Mouse (Mus musculus) liver, embryonic 11.5 days (tissue): ENCODE results near the gene Zfp638. TPM values are rescaled to one million over a fixed set of nuclear protein-coding genes. Genes with fewer than 3 reads are reported as not detected.
"Not testable (repeated sequence)": the region's sequence is repeated elsewhere in the genome, so short reads cannot be mapped to it uniquely, and the experiment has no call there.

Experiments used
- ATAC-seq: fragments of 200-750 bp; cut with Nextera tagmentation; replicated peaks from 2 replicates; pipeline ENCODE4 v1.8.0; 2017; ENCODE audit warnings: moderate number of reproducible peaks, mild to moderate bottlenecking, moderate TSS enrichment, moderate library complexity; ENCODE audit not compliant: low FRiP score
- DNase-seq: peaks from one replicate; pipeline ENCODE4 v3.0.0-alpha.2; 2017; ENCODE audit warnings: low spot score
- H3K27ac ChIP-seq: fragments of 300-500 bp; sonication (generic); 2 replicates; pipeline ENCODE4 v1.5.1; 2014; ENCODE audit warnings: mild to moderate bottlenecking, low read depth, low read length, control low read depth
- H3K27me3 ChIP-seq: fragments of 300-500 bp; sonication (generic); replicated peaks from 2 replicates; pipeline ENCODE4 v1.6.1; 2014; ENCODE audit warnings: low read length, mixed read lengths; ENCODE audit not compliant: control insufficient read depth, insufficient read depth
- H3K36me3 ChIP-seq: fragments of 300-500 bp; sonication (generic); 2 replicates; pipeline ENCODE4 v1.6.1; 2014; ENCODE audit warnings: mild to moderate bottlenecking, low read length, moderate library complexity, mixed read lengths; ENCODE audit not compliant: control insufficient read depth, insufficient read depth
- H3K4me1 ChIP-seq: fragments of 300-500 bp; sonication (generic); replicated peaks from 2 replicates; pipeline ENCODE4 v1.6.1; 2014; ENCODE audit warnings: low read length, mixed read lengths; ENCODE audit not compliant: control insufficient read depth, insufficient read depth
- H3K4me2 ChIP-seq: fragments of 300-500 bp; sonication (generic); 2 replicates; pipeline ENCODE4 v1.6.1; 2014; ENCODE audit warnings: mild to moderate bottlenecking, control low read depth, moderate library complexity
- H3K4me3 ChIP-seq: fragments of 300-500 bp; sonication (generic); 2 replicates; pipeline ENCODE4 v1.5.1; 2014; ENCODE audit warnings: low read depth, low read length, control low read depth
- H3K9ac ChIP-seq: fragments of 300-500 bp; sonication (generic); 2 replicates; pipeline ENCODE4 v1.6.1; 2014; ENCODE audit warnings: low read depth, low read length, control low read depth
- H3K9me3 ChIP-seq: fragments of 300-500 bp; sonication (generic); 2 replicates; pipeline ENCODE4 v1.6.1; 2016; ENCODE audit warnings: low read length, inconsistent platforms, mixed read lengths; ENCODE audit not compliant: control insufficient read depth
- WGBS: fragments of 180-500 bp; shearing (Covaris S2); extraction: QIAGEN DNeasy Blood & Tissue Kit; methylation state at CpG from one replicate; pipeline ENCODE4 v1.1.7; 2014; 5-methylcytosine and 5-hydroxymethylcytosine counted together
- polyA plus RNA-seq: library from polyadenylated mRNA; unstranded; fragments of >200 nt; fragmentation: Nextera tagmentation; extraction: Ambion mirVana; gene quantifications from 2 replicates; pipeline ENCODE4 v1.2.1, GENCODE M21; 2014

Gene Zfp638
- polyA plus RNA-seq, 1 experiment from 2014 or later, result 54.9 TPM

DNA sequence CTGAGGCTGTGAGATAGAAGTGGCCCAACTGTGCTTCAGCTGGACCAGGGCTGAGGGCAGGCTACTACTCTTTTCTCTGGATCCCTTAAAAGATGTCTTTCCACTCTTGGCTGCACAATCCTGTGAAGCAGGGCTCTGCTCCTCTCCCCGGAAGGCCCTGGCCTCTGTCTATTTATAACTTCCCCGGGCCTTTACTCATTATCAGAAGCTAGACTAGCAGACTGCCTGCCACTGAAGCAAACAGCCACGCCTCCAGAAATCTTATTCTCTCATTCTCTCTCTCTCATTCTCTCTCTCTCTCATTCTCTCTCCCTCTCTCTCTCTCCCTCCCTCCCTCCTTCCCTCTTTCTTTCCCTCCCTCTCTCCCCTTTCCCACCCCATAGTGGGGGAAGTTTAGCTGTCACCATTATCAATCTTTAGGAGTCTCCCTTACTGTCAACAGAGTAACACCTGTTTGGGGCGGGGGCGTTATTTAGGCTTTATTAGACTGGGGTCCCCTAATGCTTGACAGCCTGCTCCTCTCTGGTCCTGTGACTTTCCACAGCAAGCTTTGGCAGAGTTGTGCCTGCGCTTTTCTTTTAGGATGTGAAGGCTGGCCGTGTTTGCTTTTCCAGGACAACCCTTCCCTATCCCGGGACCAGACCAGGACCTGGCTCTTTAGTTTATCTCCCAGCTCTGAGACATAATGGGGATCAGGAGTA, 142.4 kb downstream of the Zfp638 start:
- Histone ChIP-seq H3K4me3 (peak overlapping the region; percentile 36; the same call in 1 of the 2 replicates), H3K36me3 (no peaks in the 10 kb centered on the region), H3K4me1 (peaks cover 11% of the 10 kb centered on the region), H3K9me3 (no peaks in the 10 kb centered on the region), H3K9ac (no peak overlapping the region), H3K27ac (no peak overlapping the region), H3K4me2 (peak overlapping the region; percentile 66), H3K27me3 (peaks cover 27% of the 10 kb centered on the region)
- ATAC-seq, result no peak
- 21% methylated on average over 8 of the region's 8 CpGs for WGBS
- peak; percentile 30 for DNase-seq

DNA sequence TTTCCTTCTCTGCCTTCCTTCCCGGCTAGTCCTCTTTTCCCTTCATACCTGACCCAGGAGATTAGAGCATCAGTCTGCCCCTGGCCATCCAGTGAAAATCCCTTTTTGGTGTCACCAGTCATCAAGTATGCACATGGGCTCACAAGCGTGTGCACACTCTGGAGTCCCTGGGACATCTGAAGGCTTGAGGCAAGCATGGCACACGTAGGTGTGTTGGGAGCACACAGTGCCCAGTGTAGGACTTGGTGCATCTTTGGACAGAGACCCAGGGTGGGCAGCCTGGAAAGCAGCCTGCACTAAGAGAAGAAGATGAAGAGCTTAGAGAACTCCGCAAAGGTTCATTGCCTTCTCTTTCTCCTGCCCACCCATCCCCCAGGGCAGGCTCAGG, 143.0 kb downstream of the Zfp638 start:
- 44% methylated on average over 4 of the region's 4 CpGs for WGBS
- no peaks in the 10 kb centered on the region for H3K9me3 ChIP-seq
- ATAC-seq, result no peak
- H3K4me2 ChIP-seq, result no peak overlapping the region
- no peak for DNase-seq
- no peak overlapping the region for H3K4me3 ChIP-seq
- H3K27me3 ChIP-seq, result peaks cover 27% of the 10 kb centered on the region
- H3K4me1 ChIP-seq, result peaks cover 11% of the 10 kb centered on the region
- no peak overlapping the region for H3K27ac ChIP-seq
- no peak overlapping the region for H3K9ac ChIP-seq
- no peaks in the 10 kb centered on the region for H3K36me3 ChIP-seq

DNA sequence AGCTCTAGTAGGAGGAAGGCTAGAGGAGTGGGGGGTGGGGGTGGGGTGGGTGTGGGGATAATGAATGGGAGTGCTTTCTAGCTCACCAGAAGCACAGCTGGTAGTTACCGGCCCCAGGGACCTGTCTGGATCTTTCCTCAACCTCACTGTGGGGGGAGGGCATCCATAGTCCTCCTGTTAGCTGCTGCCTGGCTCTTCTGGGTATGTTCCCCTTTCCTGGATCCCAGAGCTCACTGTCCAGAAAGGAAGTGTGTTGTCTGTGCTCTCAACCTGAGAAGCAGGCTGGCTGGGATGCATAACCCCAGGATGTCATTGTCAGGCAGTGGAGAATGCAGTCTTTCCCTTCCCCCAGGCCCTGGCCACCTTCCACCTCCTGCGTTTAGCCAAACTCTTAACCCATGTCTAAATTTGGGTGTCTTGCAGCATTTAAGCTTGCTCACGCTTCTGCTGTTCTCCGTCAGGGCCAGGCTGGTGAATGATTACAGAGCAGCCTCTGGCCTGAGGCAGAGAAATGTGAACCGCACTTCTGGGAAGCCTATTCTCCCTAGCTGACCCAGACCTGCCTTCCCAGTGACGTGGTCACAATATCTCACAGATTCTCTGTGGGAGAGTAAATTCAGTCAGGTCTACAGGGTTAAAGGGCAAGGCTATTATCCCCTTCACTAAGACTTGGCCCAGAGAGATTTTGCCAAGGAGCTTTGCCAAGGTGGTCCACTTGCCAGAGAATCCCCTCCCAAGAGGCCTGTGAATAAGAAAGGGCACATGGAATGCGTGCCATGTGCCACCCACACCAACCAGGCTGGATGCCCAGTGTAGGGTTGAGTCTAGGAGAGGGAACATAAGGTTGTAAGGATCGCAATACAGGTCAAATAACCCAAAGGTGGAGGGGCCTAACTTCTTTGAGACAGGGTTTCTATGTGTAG, 143.7 kb downstream of the Zfp638 start:
- Histone ChIP-seq H3K9ac (no peak overlapping the region), H3K36me3 (no peaks in the 10 kb centered on the region), H3K4me1 (peaks cover 11% of the 10 kb centered on the region), H3K27ac (no peak overlapping the region), H3K9me3 (no peaks in the 10 kb centered on the region), H3K4me2 (no peak overlapping the region), H3K27me3 (peaks cover 27% of the 10 kb centered on the region), H3K4me3 (no peak overlapping the region)
- DNase-seq (no peak), ATAC-seq (no peak)
- 46% methylated on average over 8 of the region's 8 CpGs for WGBS

DNA sequence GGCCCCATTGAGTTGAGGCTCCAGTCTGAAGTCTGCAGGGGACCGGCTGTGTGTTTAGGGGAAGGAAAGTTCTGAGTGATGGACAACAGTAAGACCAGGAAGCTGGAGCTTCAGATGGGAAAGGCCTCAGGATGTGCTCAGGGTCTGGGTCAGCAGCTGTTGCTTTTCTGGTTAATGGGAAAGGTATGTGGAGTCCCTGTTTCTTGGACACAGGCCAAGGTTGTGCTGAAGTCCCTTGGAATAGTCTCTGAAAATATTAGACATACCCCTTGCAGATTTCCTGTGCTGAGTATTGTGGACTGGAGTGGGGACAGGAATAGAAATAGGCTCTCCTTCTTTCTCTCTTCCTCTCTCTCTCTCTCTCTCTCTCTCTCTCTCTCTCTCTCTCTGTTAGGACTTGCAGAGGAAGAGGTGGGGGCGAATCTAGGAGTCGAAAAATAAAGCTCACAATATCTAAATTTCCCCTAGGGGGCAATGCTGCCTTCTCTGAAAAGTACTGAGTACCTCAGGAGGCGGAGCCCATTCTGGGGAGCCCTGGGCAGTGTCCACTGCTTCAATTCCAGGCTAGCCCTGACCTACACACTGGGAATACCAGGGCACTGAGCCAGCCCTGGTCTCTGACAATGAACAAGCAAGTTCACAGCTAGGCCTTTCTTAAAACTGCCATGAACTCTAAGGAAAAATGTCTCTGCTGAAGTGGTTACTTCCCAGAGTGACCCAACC, 148.2 kb downstream of the Zfp638 start:
- H3K9ac ChIP-seq, H3K36me3 ChIP-seq, H3K4me1 ChIP-seq, H3K4me3 ChIP-seq, H3K27ac ChIP-seq, H3K4me2 ChIP-seq, DNase-seq, ATAC-seq, H3K9me3 ChIP-seq: not testable (repeated sequence)
- 59% methylated on average over 4 of the region's 4 CpGs for WGBS
- peaks cover 26% of the 10 kb centered on the region for H3K27me3 ChIP-seq

DNA sequence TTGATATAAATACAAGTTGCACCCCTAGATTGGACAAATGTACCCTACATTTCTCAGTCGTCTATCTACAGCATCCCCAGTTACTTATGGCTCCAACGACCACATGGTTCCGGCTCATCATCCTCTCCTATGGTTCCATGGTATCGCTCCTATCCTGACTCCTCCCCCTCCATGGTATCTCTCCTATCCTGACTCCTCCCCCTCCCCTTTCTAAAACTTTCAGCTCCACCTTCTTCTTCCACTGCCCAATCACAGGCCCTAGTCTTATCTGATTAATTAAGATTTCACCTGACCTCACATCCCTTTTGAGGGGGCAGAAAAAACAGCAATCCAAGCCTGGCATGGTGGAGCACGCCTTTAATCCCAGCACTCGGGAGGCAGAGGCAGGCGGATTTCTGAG, 149.9 kb downstream of the Zfp638 start:
- no peaks in the 10 kb centered on the region for H3K36me3 ChIP-seq
- H3K4me3 ChIP-seq, result no peak overlapping the region
- H3K4me2 ChIP-seq, result no peak overlapping the region
- ATAC-seq (no peak), DNase-seq (no peak)
- 82% methylated on average over 7 of the region's 7 CpGs for WGBS
- no peaks in the 10 kb centered on the region for H3K4me1 ChIP-seq
- H3K9ac ChIP-seq, result no peak overlapping the region
- peaks cover 22% of the 10 kb centered on the region for H3K27me3 ChIP-seq
- H3K27ac ChIP-seq, result no peak overlapping the region
- H3K9me3 ChIP-seq, result no peaks in the 10 kb centered on the region

DNA sequence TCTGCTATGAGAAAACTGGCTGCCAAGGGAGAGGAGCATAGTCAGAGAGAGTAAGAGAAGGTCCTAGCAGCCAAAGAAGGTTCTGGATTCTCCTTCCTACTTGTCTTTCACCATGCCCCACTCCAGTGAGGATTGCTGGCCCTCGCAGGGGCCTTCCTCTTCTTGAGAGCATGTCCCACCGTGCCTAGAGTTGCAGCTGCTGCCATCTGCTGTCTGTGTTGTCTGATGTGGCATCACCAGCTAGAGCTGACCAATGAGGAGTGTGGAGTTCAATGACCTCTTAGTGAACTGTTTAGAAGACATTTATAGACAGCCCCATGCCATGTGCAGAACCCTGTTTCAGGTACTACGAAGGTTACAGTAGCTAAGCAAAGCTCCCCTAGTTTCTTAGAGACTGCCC, 150.5 kb downstream of the Zfp638 start:
- Histone ChIP-seq H3K9me3 (no peaks in the 10 kb centered on the region), H3K4me3 (no peak overlapping the region), H3K4me1 (no peaks in the 10 kb centered on the region), H3K27ac (no peak overlapping the region), H3K4me2 (no peak overlapping the region), H3K9ac (no peak overlapping the region), H3K36me3 (no peaks in the 10 kb centered on the region), H3K27me3 (peaks cover 22% of the 10 kb centered on the region)
- 48% methylated on average over 3 of the region's 3 CpGs for WGBS
- no peak for ATAC-seq
- DNase-seq, result no peak

DNA sequence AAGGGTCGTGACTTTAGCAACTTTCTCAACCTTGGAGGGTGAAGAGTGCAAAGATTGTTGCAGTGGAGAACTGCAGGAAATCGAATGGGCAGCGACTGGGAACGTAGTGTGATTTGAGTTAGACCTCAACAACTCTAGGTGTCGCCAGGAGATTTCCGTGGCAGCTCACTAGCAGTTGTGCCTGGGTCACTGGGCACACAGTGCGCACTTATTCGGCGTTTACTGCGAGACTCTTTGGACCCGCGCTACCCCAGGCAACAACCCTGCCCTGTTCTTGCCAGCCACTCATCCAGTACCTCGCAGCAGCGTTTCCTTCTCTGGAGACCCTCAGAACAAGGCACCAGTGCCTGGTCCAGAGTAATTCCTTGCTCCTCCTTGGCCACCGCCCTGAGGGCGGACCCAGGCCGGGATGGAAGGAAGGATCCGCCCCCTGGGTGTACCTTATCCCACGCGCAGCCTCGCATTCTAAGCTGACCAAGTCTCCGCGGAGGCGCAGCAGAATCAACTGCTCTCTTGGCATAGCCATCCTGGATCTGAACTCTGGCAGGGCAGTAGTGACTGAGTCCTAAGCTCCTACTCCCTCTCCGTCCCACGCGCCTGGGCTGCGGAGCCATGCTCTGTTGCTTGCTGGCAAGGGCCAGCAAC, 152.1 kb downstream of the Zfp638 start:
- no peak for ATAC-seq
- no peaks in the 10 kb centered on the region for H3K4me1 ChIP-seq
- WGBS, result 4% methylated on average over 28 of the region's 28 CpGs

DNA sequence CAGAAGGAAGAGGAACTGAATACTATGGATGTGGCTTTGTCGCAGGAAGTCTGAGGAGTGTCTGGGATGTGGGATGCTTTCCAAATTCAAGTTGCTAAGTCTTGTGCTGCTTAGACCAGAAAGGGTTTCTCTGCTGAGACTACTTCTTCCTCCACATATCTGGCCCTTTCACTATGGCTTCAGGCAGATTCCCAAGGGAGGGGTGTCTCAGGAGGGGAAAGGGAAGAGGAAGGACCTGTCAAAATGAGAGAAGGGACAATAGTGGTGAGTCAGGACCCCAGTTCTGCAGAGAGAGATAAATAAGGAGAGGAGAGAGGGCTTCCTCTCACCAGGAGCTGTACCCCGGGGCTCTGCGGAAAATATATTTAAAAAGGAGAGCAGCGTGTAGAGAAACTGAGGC, 153.1 kb downstream of the Zfp638 start:
- Histone ChIP-seq H3K4me2 (no peak overlapping the region), H3K9ac (no peak overlapping the region), H3K36me3 (no peaks in the 10 kb centered on the region), H3K4me3 (no peak overlapping the region), H3K9me3 (no peaks in the 10 kb centered on the region), H3K27ac (no peak overlapping the region), H3K27me3 (peaks cover 22% of the 10 kb centered on the region), H3K4me1 (no peaks in the 10 kb centered on the region)
- DNase-seq, result no peak
- WGBS, result 36% methylated on average over 4 of the region's 4 CpGs
- ATAC-seq, result no peak

More for the DNA sequence above, 152.1 kb downstream of the Zfp638 start:
- H3K9ac ChIP-seq, result no peak overlapping the region
- H3K27me3 ChIP-seq, result peaks cover 22% of the 10 kb centered on the region
- peak overlapping the region; percentile 27 for H3K4me3 ChIP-seq
- H3K4me2 ChIP-seq, result peak overlapping the region; percentile 54
- H3K27ac ChIP-seq, result no peak overlapping the region
- H3K36me3 ChIP-seq, result no peaks in the 10 kb centered on the region
- H3K9me3 ChIP-seq, result no peaks in the 10 kb centered on the region
- DNase-seq, result no peak
